Mouse (Mus musculus): ENCODE measurements at regions not wholly inside any gene's neighbourhood (a gene's known extent, or its start where the extent isn't known, plus 50 kb on each side); places are given as distances from the start of the nearest gene placed in this dataset.

DNA sequence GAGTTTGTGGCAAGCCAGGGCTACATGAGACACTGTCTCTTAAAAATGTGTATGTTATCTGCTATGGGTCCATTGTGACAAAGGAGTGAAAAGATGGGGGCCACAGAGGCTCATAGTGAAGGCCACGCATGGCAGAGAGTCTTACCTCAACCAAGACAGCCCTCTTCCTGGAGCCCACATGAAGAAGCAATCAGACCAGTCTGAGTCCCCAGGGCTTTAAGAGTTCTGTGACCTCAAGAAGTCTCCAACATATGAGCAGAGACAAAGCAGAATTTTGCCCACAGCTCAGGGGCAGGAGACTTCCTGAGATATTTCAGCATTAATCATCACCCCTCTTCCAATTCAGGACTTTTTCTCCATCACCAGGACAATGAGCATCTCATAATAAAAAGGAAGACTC, 50.4 kb upstream of the Ankrd34c start:
- ATAC-seq: no peak

All from CD4-positive, CD25-positive, alpha-beta regulatory T cell, adult 4 months (primary cell).